Mouse (Mus musculus): ENCODE data around the gene Cdcp2. TPM values are rescaled to one million over a fixed set of nuclear protein-coding genes. Genes with fewer than 3 reads are reported as not detected.

Cdcp2 gene
- polyA plus RNA-seq, 1 experiment, result not detected

DNA sequence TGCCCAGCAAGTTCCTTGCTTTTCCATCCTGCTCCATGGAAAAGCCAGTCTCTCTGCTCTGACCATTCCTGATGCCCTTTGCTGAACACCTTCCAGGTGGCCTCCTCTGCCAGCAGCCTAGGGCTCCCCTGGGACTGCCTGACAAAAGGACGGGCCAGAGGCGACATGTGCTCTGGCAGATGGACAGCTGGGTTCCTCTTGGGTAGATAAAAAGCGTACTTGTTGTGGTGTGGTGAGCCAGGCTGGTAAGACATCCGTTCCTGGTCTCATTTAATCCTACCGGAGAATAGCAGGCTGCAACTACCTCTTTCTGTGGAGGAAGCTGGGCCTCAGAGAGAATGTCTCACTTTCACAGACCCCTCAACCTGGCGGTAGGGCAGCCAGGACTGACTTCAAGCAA, 648 bp upstream of the Cdcp2 start:
- Histone ChIP-seq H3K4me3 (ENCODE audit: insufficient read depth, poor library complexity, severe bottlenecking) (no peak overlapping the region), H3K79me2 (ENCODE audit: control insufficient read depth, insufficient read depth) (no peaks in the 10 kb centered on the region), H3K79me3 (ENCODE audit: low read depth) (no peaks in the 10 kb centered on the region), H3K27me3 (ENCODE audit: control insufficient read depth, insufficient read depth, insufficient read length) (peaks cover 5% of the 10 kb centered on the region), H3ac (ENCODE audit: control insufficient read depth, insufficient read length, low read depth) (no peak overlapping the region), H3K36me3 (ENCODE audit: control insufficient read depth, insufficient read depth) (no peaks in the 10 kb centered on the region)
- TF ChIP-seq USF1 (IDR thresholded peaks at IDR 0.05; ENCODE audit: low read depth) (no peak), MAX (IDR thresholded peaks at IDR 0.05) (no peak), CTCF (IDR thresholded peaks at IDR 0.05; ENCODE audit: control insufficient read depth, insufficient read depth, insufficient read length) (no peak), MYOD1 (IDR thresholded peaks at IDR 0.05; ENCODE audit: control insufficient read depth, insufficient read length, low read depth) (no peak), FOSL1 (IDR thresholded peaks at IDR 0.05; ENCODE audit: insufficient read depth, low read length, poor library complexity, severe bottlenecking) (no peak), MYOG (IDR thresholded peaks at IDR 0.05; ENCODE audit: control insufficient read depth, extremely low read depth, insufficient read length) (no peak), CEBPB (IDR thresholded peaks at IDR 0.05; ENCODE audit: low read depth) (no peak)

DNA sequence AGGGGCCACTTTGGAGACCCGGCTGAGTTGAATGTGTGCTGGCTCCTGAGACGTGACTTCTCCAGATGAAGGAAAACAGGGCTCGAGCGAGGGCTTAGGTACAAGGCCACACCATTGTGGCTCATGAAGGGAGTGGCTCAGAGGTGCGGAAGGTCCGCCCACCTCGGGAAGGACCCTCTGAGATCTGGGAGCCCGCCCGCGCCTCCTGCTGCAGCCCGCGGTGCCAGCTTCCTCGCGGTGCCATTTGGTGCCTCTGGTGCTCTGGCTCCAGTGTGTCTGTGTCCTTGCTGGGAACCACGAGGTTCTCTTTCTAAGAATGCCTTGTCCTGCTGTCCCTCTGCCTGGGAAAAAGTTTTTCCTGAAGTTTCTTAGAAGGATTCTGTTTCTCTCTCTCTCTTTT, 1.2 kb downstream of the Cdcp2 start:
- peaks cover 9% of the 10 kb centered on the region for H3K27me3 ChIP-seq (ENCODE audit: control insufficient read depth, insufficient read depth, insufficient read length)
- no peaks in the 10 kb centered on the region for H3K79me2 ChIP-seq (ENCODE audit: control insufficient read depth, insufficient read depth)
- H3K36me3 ChIP-seq (ENCODE audit: control insufficient read depth, insufficient read depth), result no peaks in the 10 kb centered on the region
- no peaks in the 10 kb centered on the region for H3K79me3 ChIP-seq (ENCODE audit: low read depth)
- H3ac ChIP-seq (ENCODE audit: control insufficient read depth, insufficient read length, low read depth), result no peak overlapping the region
- TF ChIP-seq CTCF (IDR thresholded peaks at IDR 0.05; ENCODE audit: control insufficient read depth, insufficient read depth, insufficient read length) (no peak), MYOG (IDR thresholded peaks at IDR 0.05; ENCODE audit: control insufficient read depth, extremely low read depth, insufficient read length) (no peak), CEBPB (IDR thresholded peaks at IDR 0.05; ENCODE audit: low read depth) (no peak), FOSL1 (IDR thresholded peaks at IDR 0.05; ENCODE audit: insufficient read depth, low read length, poor library complexity, severe bottlenecking) (no peak), USF1 (IDR thresholded peaks at IDR 0.05; ENCODE audit: low read depth) (no peak), MAX (IDR thresholded peaks at IDR 0.05) (no peak), MYOD1 (IDR thresholded peaks at IDR 0.05; ENCODE audit: control insufficient read depth, insufficient read length, low read depth) (no peak)
- no peak overlapping the region for H3K4me3 ChIP-seq (ENCODE audit: insufficient read depth, poor library complexity, severe bottlenecking)

DNA sequence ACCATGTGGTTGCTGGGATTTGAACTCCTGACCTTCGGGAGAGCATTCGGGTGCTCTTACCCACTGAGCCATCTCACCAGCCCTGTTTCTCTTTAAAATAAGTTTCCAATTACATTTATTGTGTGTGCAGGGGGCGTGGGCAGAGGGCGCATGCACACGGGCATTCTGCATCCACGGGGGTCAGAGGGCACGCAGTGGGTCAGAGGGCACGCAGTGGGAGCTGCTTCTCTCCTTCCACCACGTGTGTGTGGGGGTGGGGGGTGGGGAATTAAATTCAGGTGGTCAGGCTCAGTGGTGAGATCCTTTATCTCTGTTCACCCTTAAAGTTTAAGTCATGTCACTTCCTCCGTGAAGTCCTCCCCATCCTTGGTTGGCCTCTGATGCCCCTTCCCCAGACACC, 1.7 kb downstream of the Cdcp2 start:
- Histone ChIP-seq H3K36me3 (ENCODE audit: control insufficient read depth, insufficient read depth) (no peaks in the 10 kb centered on the region), H3K79me2 (ENCODE audit: control insufficient read depth, insufficient read depth) (no peaks in the 10 kb centered on the region), H3ac (ENCODE audit: control insufficient read depth, insufficient read length, low read depth) (no peak overlapping the region), H3K27me3 (ENCODE audit: control insufficient read depth, insufficient read depth, insufficient read length) (peaks cover 12% of the 10 kb centered on the region), H3K79me3 (ENCODE audit: low read depth) (no peaks in the 10 kb centered on the region), H3K4me3 (ENCODE audit: insufficient read depth, poor library complexity, severe bottlenecking) (no peak overlapping the region)
- TF ChIP-seq MYOD1 (IDR thresholded peaks at IDR 0.05; ENCODE audit: control insufficient read depth, insufficient read length, low read depth), result no peak
- no peak for TF ChIP-seq USF1 (IDR thresholded peaks at IDR 0.05; ENCODE audit: low read depth)
- no peak for TF ChIP-seq MYOG (IDR thresholded peaks at IDR 0.05; ENCODE audit: control insufficient read depth, extremely low read depth, insufficient read length)
- TF ChIP-seq MAX (IDR thresholded peaks at IDR 0.05), result no peak
- no peak for TF ChIP-seq CEBPB (IDR thresholded peaks at IDR 0.05; ENCODE audit: low read depth)
- TF ChIP-seq FOSL1 (IDR thresholded peaks at IDR 0.05; ENCODE audit: insufficient read depth, low read length, poor library complexity, severe bottlenecking), result no peak
- TF ChIP-seq CTCF (IDR thresholded peaks at IDR 0.05; ENCODE audit: control insufficient read depth, insufficient read depth, insufficient read length), result no peak

DNA sequence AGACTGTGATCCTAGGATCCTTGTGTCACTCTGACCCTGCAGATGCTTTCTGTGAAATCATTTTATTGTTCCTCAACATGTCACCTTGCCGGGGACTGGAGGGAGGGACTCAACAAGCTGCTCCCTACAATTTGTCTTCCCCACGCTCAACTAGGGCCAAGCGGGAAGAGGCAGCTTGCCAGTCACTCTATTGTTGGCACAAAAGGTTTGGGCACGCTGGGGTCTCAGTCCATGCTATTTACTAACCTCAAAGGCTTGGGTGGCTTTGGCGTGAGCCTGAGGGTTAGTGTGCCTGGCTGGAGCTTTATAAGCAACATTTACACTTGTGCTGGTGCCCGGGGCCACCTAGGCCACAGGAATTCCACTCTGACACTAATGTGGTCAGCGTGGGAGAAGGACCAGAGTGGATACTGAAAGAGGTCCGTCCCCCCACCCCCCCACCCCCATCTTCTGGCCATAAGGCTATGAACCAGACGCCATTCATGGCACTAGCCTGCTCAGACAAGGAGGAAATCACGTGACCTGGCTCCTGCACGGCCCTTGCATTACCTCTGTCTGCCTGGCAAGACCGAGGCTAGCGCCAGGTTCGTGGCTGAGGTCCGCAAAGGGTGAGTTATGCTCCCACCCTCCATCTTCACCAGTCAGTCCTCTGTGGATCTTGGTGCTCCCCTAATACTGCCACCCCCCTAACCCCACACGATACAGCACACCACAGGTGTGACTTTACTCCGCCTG, 2.3 kb downstream of the Cdcp2 start:
- no peaks in the 10 kb centered on the region for H3K79me2 ChIP-seq (ENCODE audit: control insufficient read depth, insufficient read depth)
- TF ChIP-seq USF1 (IDR thresholded peaks at IDR 0.05; ENCODE audit: low read depth) (peak; percentile 33), CEBPB (IDR thresholded peaks at IDR 0.05; ENCODE audit: low read depth) (no peak)
- peaks cover 12% of the 10 kb centered on the region for H3K27me3 ChIP-seq (ENCODE audit: control insufficient read depth, insufficient read depth, insufficient read length)
- no peak overlapping the region for H3K4me3 ChIP-seq (ENCODE audit: insufficient read depth, poor library complexity, severe bottlenecking)
- no peak overlapping the region for H3ac ChIP-seq (ENCODE audit: control insufficient read depth, insufficient read length, low read depth)
- no peaks in the 10 kb centered on the region for H3K79me3 ChIP-seq (ENCODE audit: low read depth)
- no peaks in the 10 kb centered on the region for H3K36me3 ChIP-seq (ENCODE audit: control insufficient read depth, insufficient read depth)

GRCm38 (mm10) chr4:107102220-107102619, 5.5 kb downstream of the Cdcp2 start:
- Histone ChIP-seq H3ac (ENCODE audit: control insufficient read depth, insufficient read length, low read depth) (no peak overlapping the region), H3K27me3 (ENCODE audit: control insufficient read depth, insufficient read depth, insufficient read length) (peaks cover 7% of the 10 kb centered on the region), H3K4me3 (ENCODE audit: insufficient read depth, poor library complexity, severe bottlenecking) (no peak overlapping the region), H3K79me3 (ENCODE audit: low read depth) (no peaks in the 10 kb centered on the region), H3K79me2 (ENCODE audit: control insufficient read depth, insufficient read depth) (no peaks in the 10 kb centered on the region), H3K36me3 (ENCODE audit: control insufficient read depth, insufficient read depth) (no peaks in the 10 kb centered on the region)
- no peak for TF ChIP-seq CEBPB (IDR thresholded peaks at IDR 0.05; ENCODE audit: low read depth)

GRCm38 (mm10) chr4:107106777-107107176, 10.1 kb downstream of the Cdcp2 start:
- no peaks in the 10 kb centered on the region for H3K79me2 ChIP-seq (ENCODE audit: control insufficient read depth, insufficient read depth)
- TF ChIP-seq CEBPB (IDR thresholded peaks at IDR 0.05; ENCODE audit: low read depth) (no peak), MYOD1 (IDR thresholded peaks at IDR 0.05; ENCODE audit: control insufficient read depth, insufficient read length, low read depth) (peak; percentile 87), USF1 (IDR thresholded peaks at IDR 0.05; ENCODE audit: low read depth) (no peak), MYOG (IDR thresholded peaks at IDR 0.05; ENCODE audit: control insufficient read depth, extremely low read depth, insufficient read length) (no peak), MAX (IDR thresholded peaks at IDR 0.05) (no peak), CTCF (IDR thresholded peaks at IDR 0.05; ENCODE audit: control insufficient read depth, insufficient read depth, insufficient read length) (no peak)
- H3K27me3 ChIP-seq (ENCODE audit: control insufficient read depth, insufficient read depth, insufficient read length), result peaks cover 7% of the 10 kb centered on the region
- H3K4me3 ChIP-seq (ENCODE audit: insufficient read depth, poor library complexity, severe bottlenecking), result no peak overlapping the region
- H3K79me3 ChIP-seq (ENCODE audit: low read depth), result no peaks in the 10 kb centered on the region
- no peaks in the 10 kb centered on the region for H3K36me3 ChIP-seq (ENCODE audit: control insufficient read depth, insufficient read depth)
- no peak overlapping the region for H3ac ChIP-seq (ENCODE audit: control insufficient read depth, insufficient read length, low read depth)
